Mouse (Mus musculus) urinary bladder, postnatal 25 days (tissue): ENCODE results near the gene Btbd9.
A peak's percentile ranks its signal among the peaks of the same experiment; 100 is the strongest.

Experiments
- DNase-seq: peaks from one replicate; pipeline ENCODE4 v3.0.0; 2022; ENCODE audit warnings: low spot score

Btbd9 gene

DNA sequence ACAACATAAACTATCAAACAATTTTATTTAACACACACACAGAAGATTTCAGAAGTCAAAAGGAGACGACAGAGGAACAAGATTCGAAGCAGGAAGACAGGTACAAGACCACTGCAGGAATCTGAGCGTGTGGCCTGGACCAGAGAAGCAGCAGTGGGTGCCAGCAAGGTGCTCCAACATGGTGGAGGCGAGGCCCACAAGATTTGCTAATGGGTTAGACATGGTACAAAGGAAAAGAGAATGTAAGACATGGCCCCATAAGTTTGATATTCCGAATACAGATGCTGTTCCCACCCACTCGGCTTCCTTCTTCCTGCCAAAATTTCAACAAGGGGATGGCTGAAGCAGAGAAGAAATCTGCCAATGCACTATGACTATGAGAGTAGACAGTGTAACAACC, 94.5 kb downstream of the Btbd9 start:
- no peak for DNase-seq

DNA sequence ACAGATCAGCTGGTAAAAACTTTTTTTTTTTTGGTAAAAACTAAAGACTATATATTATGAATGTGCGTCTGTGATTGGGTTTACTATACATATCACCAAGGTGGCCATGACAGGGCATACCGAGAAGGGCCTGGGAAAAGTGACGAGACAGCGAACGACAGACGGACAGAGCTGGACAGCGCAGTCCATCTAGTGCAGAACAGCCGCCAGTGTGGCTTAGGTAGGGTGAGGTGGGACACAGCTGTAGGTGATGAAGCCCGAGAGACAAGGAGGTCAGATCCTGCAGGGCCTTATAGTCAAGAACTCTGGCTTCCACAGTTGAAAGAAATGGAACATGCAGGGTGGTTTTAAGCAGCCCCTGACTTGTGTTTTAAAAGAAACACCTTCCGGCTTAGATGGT, 94.9 kb downstream of the Btbd9 start:
- DNase-seq: no peak

DNA sequence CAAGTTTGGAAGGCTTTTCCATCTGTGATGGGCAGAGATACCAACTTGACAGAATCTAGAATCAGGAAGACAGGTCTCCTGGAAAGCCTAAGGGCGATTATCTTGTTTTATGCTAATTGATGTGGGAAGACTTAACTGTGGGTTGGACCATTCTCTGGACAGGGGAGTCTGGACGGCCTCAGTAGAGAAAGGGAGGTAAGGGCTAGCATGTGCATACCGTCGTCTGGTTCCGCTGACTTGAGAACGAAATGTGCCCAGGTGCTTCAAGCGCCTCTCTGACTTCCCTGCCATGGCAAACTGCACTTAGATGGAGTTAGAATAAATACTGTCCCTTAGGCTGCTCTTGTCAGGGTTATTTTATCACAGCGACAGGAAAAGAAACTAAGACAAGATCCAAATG, 95.9 kb downstream of the Btbd9 start:
- DNase-seq: no peak

DNA sequence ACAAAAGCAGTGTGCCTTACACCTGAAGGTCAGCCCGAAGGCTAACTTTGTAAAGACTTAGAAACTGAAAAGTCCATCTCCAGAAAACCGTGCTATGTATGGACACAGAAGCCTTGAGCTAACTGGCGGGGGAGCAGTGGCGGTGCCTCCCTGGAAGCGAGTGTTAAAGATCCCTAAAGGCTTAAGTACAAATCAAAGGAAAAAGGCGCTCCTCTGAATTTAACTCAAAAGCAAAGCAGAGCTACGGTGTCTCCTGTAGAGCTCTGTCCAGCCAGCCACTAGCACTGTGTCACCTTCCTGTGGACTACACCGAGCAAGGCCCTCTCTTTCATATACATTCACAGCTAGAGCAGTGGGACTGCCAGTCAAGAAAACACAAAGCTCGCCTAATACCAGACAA, 98.1 kb downstream of the Btbd9 start:
- DNase-seq: no peak

DNA sequence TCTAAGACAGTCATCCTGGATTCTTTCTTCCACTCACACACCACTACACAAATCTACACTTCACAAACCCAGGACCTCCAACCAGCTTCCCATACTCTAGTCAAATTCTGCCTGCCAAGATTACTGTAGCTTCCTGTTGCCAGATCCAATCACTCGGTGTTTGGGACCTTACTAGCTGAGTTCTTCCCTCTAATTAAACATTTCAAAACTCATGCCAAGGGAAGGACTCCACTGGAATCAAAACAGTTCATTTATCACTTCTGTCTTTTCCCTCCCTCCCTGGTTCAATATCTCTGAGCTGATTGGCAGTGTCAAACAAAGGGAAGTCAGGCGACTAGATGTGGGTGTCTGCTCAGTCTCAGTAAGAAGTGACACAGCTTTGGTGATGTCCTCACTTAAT, 101.7 kb downstream of the Btbd9 start:
- DNase-seq: no peak

DNA sequence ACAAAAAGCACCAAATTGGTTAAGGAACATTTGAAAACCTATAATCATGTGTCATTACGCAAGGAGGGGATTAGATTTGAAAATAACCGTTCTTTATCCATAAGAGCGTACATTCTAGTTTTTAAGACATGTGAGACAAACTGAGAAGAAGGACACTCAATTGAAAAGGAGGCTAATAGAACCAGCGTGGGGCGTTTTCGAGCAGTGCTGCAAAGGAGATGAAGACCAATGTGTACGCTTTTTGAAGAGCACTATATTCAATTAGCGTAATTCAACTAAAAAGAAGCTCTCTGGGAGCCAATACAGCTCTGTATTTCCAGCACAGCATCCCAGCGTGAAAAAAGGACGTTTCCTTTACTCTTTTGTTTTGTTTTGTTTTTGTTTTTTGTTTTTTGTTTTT, 103.5 kb downstream of the Btbd9 start:
- DNase-seq: no peak

DNA sequence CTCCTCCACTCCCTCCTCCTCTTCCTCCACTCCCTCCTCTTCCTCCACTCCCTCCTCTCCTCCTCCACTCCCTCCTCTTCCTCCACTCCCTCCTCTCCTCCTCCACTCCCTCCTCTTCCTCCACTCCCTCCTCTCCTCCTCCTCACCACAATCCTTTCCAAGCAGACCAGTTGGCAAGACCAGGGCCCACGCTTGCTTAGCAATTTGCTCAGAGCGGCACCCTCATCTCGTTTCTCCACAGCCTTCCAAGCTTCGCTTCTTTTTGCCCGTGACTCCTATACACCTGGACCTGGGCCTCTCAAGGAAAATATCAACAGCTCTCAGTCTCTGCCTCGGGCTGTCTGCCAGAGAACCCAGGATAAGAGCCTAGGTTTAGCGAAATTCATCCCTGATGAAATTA, 104.8 kb downstream of the Btbd9 start:
- DNase-seq: no peak

DNA sequence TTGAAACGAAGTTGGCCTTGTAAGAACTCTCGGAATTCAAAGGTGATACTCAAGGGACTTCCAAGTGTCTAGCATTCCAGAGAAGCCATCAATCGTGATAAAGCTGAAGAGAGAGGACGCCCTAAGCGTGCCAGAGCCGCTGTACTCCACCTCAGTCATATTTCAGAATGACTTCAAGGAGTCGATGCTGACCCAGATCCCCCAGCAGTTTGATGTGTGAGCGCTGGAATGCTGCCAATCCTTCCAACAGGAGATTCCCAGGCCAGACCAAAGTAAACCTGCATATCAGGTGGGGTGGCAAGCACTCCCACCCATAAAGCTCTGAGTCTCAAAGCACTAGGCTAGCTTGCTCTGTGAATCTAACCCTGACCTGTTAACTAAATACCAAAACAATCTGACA, 105.5 kb downstream of the Btbd9 start:
- peak; percentile 33 for DNase-seq

DNA sequence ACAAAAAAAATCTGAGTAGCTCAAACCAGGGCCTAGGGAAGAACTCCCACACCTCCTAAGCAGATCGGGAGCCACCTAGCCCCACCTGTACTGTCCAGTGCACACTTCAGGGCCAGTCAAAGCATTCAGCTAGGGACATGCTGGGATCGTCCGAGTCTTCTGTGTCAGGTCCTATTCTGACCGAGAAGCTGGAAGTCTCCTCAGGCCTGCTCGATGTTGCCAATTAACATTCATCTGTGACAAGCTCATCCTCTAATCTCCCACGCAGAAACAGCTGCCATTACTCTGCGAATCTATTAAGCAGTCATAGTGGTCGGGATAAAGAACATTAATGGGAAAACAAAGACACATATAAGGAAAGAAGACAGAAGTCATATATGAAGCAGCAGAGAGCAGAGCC, 106.0 kb downstream of the Btbd9 start:
- no peak for DNase-seq

DNA sequence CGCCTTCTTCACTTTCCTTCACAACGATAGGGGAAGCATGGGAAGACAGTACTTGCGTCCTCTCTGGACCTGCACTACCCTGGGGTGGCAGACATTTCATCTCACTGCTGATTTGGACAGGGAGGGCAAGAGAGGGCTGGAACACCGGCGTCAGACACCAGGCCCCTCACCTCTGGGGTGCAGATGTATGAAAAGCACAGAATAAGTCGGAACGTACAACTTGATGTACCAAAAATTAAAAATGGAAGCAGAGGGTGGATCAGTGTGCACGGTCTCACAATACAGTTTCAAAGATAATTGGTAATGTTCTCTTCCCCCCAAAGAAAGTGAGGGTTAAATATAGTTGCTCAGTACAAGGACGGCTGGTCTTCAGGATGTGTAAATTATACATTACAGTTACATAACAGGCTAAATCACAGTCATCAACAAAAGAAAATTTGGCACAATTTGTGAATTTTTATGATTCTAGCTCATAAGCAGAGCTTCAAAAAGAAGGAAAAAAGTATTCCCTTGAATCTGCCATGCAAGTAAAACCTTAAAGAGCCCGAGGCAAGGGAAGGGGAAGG, 106.7 kb downstream of the Btbd9 start:
- no peak for DNase-seq

DNA sequence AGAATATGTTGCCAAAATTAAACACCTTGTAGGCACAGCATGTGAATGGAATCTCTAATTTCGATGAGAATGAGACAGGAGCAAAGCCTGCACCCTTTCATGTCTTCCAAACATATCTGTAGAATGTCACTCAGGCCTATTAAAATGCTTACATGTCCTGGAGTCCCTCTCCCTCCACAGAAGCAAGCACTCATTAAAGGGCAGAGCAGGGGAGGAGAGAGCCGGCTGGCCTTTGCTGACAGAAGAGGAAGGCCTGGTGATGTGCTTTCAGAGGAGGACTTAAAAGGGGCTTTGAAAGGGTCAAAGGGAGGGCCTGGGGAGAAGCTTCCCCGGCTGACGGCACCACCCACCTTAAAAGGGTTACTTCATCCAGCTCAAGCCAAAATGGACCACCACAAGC, 107.9 kb downstream of the Btbd9 start:
- no peak for DNase-seq

DNA sequence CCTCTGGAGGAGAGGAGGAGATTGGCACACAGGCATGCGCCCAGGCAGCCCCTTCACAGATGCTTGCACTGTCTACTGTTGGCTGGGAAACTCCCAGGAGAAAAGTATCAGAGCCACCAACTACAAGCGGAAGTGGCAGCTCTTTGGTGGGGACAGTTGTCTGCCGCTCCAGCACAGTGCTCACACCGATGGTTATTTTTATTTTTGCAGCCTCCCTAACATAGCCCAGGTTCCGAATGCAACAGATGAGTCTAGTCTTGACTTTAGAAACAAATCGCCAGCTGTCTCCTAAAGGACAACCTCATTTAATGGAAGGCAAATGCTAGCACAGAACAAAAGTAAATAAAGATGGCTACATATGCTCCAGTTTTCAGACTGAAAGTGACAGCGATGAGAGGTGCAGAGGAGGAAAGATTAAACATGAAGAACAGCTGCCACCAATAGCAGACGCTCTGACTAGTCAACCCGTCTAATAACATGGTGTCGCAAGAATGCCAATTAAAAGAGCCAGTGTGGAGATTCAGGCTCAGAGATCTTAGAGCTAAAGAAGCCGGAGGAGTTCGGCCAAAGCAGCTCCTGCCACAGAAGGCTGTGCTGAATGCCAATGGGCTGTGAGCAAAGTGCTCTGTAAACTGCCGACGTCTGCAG, 108.6 kb downstream of the Btbd9 start:
- no peak for DNase-seq

DNA sequence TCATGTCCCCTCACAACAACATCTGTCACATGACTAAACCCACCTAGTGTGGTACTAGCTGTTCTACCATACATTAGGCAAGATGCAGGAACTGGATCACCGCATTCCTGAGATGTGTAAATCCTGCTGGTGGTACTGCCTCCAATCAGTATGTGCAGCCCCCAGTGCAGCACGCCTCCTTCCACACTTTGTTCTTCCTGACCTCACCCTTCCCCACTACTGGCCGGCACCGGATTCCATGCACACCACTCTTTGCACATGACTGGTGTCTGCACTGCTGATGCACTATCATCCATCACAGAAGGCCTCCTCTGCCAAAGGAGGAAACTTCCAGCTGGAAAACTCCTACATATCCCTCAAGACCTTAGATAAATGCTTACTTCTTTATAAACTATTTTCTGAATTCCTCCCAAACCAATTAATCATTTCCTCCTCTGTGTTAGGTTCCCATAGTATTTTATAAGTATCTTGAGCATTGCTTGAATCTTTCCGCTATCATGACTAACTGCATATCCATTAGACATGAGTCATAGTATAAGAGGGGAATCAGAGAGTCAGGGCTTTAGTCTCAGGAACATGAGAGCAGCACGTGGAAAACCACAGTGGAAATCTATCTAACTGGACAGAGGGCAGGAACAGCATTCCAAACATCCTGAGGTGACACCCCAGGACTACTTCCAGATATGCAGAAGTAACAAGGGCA, 111.1 kb downstream of the Btbd9 start:
- no peak for DNase-seq

DNA sequence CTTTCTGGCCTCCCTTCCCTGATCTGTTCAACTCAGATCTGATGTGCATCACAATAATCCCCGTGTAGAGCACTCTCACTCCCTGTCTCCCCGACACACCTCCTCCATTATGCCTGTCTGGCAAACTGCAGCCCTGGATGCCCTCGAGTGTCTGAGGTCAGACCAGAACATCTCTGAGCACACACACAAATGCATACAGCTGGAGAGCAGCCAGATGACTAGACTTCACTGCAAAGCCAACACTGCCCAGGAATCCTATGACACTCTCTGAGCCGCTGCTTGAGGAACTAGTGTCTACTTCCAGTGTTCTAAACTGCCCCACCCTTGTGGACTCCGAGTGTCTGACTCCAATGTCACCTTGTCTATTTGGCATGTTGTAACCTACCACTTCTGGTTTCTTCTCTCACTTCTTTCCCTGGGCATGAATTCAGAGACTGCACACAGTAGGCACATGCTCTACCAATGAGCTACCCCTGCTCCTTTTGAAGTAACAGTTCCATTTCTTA, 112.0 kb downstream of the Btbd9 start:
- DNase-seq: no peak

DNA sequence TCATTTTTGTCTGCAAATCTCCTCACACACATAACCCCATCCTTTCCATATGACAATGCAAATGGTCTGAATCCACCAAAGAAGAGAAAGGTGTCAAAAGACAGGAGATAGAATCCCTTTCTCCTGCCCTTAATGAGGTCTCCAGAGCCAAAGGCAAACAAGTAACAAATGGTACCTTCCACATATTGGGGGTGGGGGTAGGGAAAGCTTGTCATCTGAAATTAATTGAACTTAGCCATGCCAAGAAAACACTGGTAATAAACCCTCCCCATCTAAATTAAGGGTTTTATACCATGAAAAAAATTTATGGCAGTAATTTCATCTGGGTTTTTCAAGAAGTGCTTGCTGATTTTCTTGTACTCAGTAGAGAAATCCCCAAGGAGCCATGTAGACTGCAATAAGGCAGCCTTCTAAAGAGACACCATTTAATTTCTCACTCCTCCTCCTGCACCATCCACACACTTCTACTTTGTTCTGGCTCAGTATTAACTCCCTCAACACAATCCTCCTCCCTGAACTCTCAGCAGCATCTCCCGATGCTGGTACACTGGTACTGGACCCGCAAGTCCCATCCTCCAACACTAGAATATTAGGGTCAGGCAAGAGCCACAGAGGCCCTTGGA, 115.5 kb downstream of the Btbd9 start:
- no peak for DNase-seq

DNA sequence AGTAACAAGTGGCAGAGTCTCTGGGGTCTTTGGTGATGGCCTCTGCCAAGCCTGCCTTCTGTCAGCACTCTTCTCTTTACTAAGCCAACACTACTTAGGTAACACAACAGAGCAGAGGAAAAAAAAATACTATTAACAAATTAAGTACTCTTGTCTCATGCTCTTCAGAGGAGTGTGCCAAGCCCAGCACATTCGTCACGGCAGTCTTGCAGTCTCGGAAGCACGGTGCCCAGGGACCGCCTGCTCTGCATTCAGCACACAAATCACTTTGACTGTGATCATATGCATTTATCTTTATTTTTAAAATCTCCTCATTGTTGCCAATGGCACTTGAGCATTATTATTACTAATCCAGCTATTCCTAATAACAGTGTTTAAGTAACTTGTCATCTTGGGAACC, 116.6 kb downstream of the Btbd9 start:
- no peak for DNase-seq

DNA sequence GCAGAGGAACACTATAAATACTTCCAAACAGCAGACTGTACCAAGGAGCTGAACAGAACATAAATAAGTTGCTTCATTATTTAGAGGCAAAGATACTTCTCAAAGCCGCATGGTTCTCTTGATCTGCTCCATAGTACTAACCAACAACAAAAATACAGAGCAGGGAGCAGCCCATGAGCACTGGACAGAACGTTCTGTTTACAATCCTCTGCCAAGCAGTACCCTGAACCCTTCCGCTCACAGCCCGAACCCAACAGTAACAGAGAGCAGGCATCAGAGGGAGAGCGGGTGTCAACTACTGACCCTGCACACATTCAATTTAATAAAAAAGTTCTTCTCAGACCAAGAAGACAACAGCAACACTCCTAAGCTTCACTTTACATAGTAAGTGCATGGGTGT, 117.4 kb downstream of the Btbd9 start:
- DNase-seq: no peak

DNA sequence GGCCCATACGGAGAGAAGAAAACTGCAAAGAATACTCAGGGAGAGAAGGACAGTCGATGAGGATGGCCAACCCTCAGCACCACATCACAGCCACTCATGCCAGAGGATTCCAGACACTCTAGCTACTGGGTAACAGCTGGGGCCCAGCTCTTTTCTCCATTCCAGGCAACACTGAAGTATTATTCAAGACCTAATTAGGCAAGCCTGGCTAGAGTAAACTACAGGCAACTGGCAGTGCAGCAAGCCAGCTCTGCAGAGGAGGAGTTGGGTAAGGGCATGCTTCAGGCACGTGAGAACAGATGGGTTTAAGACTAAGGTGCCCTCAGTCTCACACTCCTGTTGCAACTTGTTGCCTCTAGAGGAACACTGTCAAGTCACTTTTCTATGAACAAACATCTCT, 118.0 kb downstream of the Btbd9 start:
- DNase-seq: no peak

DNA sequence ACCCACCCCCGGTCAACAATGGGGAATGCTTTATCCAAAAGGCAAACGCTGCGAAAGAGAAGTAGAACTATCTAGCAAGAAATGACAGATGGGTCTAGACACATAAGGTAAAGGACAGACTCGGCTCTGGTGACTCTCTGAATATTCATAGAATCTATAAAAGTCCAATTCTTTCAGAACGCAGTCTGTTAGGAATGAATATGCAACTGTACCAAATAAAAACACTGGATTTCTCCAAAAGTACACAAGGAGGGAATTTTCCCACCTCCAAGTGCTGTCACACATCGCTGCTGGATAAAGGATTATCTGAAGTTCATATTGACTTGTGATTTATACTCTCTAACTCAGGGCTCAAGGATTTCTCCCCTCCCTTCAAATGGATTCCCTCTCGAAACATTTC, 118.8 kb downstream of the Btbd9 start:
- DNase-seq: no peak

DNA sequence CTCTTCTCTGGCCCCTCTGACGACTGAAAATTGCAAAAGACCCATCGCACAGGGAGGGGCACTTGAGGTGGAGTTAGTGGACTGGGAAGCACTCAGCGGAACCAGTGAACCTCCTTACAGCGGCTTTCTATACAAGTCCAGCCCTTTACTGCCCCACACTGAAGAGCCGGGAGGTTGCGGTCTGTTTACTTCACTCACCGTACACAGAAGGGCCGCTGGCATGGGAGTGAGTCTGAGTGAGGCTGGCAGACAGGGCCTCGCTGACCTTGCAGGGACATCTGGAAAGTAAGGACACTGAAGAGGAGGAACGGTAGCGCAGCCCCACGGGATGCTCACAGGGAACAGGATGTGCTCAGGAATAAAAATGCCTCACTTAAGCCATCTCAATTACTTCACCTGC, 120.0 kb downstream of the Btbd9 start:
- no peak for DNase-seq

DNA sequence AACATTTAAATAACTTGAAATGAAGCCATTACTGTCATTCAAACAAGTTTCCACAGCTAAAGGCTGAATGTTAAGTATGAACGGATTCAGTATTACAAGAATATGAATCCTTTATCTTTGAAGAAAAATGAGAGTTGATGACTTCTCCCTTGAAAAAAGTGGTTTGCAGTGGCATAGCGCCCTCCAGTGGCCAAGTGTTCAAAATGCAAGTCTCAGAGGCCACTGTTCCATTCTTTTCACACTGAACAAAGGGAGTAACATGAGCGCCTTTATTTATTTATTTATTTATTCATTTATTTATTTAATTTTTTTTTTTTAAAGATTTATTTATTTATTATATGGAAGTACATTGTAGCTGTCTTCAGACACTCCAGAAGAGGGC, 121.4 kb downstream of the Btbd9 start:
- peak; percentile 76 for DNase-seq

DNA sequence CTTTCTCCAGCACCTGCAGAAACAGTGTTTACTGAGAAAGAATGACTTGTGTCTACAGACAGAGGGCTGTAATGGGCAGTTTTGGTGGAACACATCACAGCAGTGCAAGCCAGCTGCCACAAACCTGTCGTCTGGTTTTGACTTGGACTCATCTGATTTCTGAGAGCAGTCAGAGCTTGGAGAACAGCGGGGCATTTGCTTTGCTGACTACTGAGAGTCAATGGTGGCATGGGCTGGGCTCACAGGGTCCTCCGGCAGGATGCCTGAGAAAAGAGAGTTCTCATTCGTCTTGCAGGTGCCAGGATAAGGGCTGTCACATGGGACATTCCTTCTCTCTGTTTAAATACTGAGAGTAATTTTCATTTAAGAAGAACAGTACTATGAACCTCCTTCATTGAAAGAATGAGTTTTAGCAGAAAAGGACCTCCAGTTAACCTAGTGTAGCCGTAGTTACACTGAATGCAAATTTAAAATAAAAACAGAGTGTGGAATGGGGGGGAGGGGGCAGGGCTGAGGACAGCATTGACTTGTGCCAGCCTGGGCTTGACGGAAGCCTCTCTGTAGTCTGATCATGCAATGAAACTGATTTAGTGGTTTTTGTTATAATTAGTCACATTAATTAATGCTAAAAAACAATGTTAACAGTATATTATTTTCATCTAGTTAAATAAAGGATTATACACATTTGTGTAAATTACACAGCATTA, 122.0 kb downstream of the Btbd9 start:
- DNase-seq: no peak

DNA sequence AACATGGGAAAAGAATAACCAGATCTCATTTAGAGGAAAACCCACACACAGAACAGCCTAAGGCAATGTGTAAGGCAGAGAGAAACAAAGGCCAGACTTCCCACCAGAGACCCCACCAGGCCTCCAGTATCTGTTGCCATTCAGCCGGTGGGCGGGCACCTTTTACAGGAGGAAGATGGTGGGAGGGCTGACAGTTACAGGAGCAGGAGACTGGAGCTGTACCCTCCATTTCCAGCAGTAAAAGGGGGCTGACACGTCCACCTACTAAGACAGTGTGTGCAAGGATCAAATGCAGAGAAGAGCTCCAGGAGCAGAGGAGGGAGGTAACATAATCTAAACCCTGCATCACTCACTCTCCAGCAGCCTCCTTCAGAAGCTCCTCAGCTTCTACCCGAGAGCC, 123.0 kb downstream of the Btbd9 start:
- no peak for DNase-seq
